Mouse (Mus musculus): ENCODE data around the gene Zp2.

The Zp2 gene

DNA sequence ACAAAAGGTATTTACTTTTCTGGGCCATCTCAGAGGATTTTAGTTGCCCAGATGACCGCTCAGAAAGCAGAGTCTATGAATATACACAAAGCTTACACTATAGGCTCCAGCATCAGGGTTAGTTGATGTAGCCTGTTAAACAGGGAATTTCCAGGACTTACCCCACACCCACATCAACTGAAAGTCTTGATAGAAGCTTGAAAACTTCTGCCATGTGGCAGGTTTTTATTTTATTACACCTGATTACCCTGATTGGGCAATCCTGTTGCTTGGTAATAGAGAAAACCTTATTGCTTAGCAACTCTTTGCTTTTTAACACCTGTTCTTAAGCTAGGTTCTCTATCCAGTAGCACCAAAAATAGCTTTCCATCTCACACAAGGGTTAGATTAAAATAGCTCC, 2.3 kb downstream of the Zp2 start:
- in situ Hi-C loops (cut with MseI, MboI) = no loop called here

GRCm38 (mm10) chr7:120128951-120129350, 16.1 kb downstream of the Zp2 start:
- in situ Hi-C loops (cut with MseI, MboI) = loop anchor here in 1 of 2 experiments (10.0 kb wide), 1 partner anchor 196 kb away; the partner anchor contains the start of gene Abca15

GRCm38 (mm10) chr7:120127686-120128059, 17.4 kb downstream of the Zp2 start:
- in situ Hi-C loops (cut with MseI, MboI) = loop anchor here in 1 of 2 experiments (10.0 kb wide), 1 partner anchor 197 kb away; the partner anchor contains the start of gene Abca15

DNA sequence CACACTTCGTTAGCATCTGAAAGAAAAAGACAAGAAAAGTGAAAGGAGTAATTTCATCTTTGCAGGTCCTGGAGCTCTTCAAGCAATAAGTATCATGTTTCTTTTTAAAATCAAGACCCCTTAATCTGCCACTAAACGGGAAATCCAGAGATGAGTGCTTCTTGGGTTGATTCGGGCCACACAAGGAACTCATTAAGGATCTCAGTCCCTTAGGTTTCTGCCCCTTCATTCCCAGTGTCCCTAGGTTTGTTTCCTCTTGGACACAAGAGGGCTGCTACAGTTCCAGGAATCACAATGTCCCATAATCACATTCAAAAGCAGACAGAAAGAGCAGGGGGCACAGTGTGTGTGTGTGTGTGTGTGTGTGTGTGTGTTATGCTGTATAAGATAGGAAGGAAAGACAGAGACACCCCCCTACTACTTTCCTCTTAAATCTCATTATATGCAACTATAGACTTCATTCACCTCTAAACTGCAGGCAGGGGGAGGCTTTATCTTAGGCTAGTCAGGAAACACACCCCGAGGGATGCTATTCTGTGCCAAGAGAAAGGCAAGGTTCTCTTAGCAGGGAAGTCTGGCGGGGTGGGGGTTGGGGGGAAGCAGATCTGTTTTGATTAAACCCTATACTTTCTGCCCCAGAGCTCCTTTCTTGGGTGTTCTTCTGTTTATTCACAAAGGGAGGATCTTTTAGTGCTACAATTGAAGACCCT, 18.0 kb downstream of the Zp2 start:
- in situ Hi-C loops (cut with MseI, MboI) = loop anchor here in 1 of 2 experiments (10.0 kb wide), 1 partner anchor 198 kb away; the partner anchor contains the start of gene Abca15

GRCm38 (mm10) chr7:120124844-120125243, 20.2 kb downstream of the Zp2 start:
- in situ Hi-C loops (cut with MseI, MboI) = loop anchor here (5.0 to 25.0 kb wide), 3 partner anchors 200 to 512 kb away; partner anchors contain the start of genes Abca15 (in 2 of the 2) and Uqcrc2 (in 1 of the 2)

GRCm38 (mm10) chr7:120123776-120124175, 21.3 kb downstream of the Zp2 start:
- in situ Hi-C loops (cut with MseI, MboI) = loop anchor here (5.0 to 25.0 kb wide), 3 partner anchors 201 to 514 kb away; partner anchors contain the start of genes Abca15 (in 2 of the 2) and Uqcrc2 (in 1 of the 2)

DNA sequence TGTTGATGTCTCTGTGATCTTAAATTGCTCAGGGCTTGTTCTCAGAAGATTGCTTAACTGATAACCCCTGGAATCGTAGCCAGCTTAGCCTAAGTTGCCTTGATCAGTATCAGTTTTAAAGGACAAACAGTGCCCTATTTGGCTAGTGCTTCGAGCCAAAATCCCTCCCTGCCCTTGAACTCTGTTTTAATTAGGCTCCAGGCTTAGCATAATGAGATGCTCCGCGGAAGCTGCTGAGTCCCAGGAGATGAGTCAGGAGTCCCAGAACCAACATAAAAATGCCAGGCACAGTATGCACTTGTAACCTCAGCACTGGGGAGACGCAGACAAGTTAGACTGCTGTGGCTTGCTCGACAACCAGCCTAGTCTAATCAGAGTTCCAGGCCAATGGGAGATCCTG, 27.6 kb downstream of the Zp2 start:
- in situ Hi-C loops (cut with MseI, MboI) = loop anchor here in 1 of 2 experiments (25.0 kb wide), 1 partner anchor 520 kb away; the partner anchor contains the start of gene Uqcrc2

DNA sequence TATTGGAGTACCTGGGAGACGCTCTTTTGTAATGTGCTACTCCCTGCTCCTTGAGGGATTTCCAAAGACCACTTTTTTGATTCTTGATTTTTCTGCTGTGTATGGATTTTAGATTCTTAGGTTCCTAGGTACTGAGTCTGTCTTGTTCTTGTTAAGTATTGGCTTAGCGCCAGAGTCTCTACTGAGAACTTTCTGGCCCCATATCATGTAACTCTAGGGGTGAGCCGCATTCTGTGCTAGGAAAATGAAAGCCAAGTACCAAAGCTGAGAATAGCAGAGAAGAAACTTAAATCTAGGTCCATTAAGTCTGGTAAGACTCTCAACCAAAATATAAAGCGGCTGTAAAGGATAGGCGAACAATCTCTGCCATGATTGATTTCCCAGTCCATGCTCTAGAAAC, 28.1 kb downstream of the Zp2 start:
- in situ Hi-C loops (cut with MseI, MboI) = loop anchor here in 1 of 2 experiments (25.0 kb wide), 1 partner anchor 520 kb away; the partner anchor contains the start of gene Uqcrc2

DNA sequence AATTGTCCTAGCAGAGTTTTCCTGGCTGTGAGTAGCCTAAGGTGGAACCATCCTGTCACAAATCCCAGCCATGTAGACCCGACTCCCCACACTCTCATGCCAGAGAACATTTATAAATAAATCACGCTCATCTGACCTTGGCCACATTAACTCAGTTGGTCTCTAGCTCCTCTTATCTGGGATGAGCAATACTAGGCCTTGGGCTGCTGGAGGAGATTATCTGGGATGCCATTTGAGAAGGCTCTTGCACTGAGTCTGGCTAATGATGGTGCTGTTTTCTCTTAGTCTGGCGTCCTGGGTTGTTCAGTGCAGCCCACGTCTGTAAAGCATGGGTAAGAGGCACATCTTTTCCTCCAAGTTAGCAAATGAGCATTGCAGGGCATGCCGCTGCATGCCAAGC, 35.4 kb downstream of the Zp2 start:
- in situ Hi-C loops (cut with MseI, MboI) = loop anchor here in 1 of 2 experiments (25.0 kb wide), 1 partner anchor 528 kb away; the partner anchor contains the start of gene Uqcrc2

- in situ Hi-C loops (cut with MseI, MboI) = loop anchor here in 1 of 2 experiments (25.0 kb wide), 1 partner anchor 531 kb away; the partner anchor contains the start of gene Uqcrc2
Observed at GRCm38 (mm10) chr7:120106356-120106755, 38.7 kb downstream of the Zp2 start.

GRCm38 (mm10) chr7:120104975-120105374, 40.1 kb downstream of the Zp2 start:
- in situ Hi-C loops (cut with MseI, MboI) = loop anchor here in 1 of 2 experiments (25.0 kb wide), 1 partner anchor 532 kb away; the partner anchor contains the start of gene Uqcrc2

- in situ Hi-C loops (cut with MseI, MboI) = loop anchor here in 1 of 2 experiments (25.0 kb wide), 1 partner anchor 534 kb away; the partner anchor contains the start of gene Uqcrc2
Observed at GRCm38 (mm10) chr7:120103019-120103567, 42.0 kb downstream of the Zp2 start.

- in situ Hi-C loops (cut with MseI, MboI) = loop anchor here in 1 of 2 experiments (25.0 kb wide), 1 partner anchor 535 kb away; the partner anchor contains the start of gene Uqcrc2
Observed at GRCm38 (mm10) chr7:120102164-120102972, 42.7 kb downstream of the Zp2 start, which contains the start of gene Tmem159. Gene Tmem159 (plus strand): TSS chr7:120102353.

DNA sequence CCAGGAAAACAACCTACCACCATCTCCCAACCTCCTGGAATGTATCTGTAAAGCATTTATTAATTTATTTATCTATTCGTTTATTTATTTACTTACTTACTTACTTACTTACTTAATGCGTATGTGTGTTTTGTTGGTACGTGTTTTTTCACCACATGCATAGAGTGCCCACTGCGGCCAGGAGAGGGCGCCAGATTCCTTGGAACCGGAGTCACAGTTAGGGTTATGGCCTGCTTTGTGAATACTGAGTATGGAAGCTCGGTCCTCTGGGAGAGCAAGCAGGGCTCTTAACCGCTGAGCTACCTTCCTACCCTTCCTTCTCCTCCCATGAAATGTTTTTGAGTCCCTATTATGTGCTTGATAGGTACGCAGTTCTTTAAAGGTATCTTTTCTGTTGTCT, 46.7 kb downstream of the Zp2 start:
- in situ Hi-C loops (cut with MseI, MboI) = no loop called here

GRCm38 (mm10) chr7:120097845-120098244, 47.2 kb downstream of the Zp2 start:
- in situ Hi-C loops (cut with MseI, MboI) = no loop called here

- in situ Hi-C loops (cut with MseI, MboI) = no loop called here
Observed at GRCm38 (mm10) chr7:120095180-120095579, 49.9 kb downstream of the Zp2 start, which contains the start of gene Dnah3. Gene Dnah3 (minus strand): TSS chr7:120095280.

- in situ Hi-C loops (cut with MseI, MboI) = no loop called here
Observed at GRCm38 (mm10) chr7:120094216-120094615, 50.9 kb downstream of the Zp2 start.

DNA sequence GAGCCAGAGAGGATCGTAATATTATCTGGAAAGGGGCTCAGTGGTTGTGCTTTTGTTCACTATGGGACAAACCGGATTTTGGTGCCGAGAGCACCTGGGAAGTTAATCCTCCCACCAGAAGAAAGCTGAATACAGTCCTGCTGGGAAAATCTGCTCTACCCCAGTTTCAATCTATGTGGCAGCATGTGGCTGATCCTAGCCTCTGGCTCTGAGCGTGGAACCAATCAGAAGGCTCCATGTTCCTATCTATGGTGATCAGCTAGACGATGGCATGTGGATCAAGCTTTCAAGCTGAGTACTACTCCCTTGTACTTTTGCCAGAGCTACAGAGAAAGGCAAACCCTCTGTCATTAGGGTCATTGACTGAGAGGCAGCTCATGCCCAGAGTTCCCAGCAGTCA, 52.1 kb downstream of the Zp2 start:
- in situ Hi-C loops (cut with MseI, MboI) = no loop called here

DNA sequence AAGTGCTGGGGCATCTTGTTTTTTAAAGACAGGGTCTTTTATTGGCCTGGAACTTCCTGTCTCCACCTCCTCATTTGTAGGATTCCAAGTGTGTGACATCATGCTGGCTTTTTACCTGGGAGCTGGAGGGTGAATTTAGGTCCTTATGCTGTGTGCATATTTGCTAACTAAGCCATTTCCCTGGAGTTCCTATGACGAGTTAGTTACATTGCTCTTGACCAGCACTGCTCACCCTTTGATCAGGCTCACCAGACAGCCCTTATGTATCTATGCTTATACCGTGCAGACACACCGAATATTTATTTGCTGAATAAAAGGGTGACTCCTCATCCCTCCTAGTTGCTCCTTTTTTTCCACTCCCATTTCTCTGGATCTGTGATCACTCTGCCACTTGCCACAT, 64.9 kb downstream of the Zp2 start:
- in situ Hi-C loops (cut with MseI, MboI) = no loop called here

Measured in mouse trophoblast stem cell (cell line).